9 mouse cellular contexts compared by ENCODE assay signal in the genomic region with DNA sequence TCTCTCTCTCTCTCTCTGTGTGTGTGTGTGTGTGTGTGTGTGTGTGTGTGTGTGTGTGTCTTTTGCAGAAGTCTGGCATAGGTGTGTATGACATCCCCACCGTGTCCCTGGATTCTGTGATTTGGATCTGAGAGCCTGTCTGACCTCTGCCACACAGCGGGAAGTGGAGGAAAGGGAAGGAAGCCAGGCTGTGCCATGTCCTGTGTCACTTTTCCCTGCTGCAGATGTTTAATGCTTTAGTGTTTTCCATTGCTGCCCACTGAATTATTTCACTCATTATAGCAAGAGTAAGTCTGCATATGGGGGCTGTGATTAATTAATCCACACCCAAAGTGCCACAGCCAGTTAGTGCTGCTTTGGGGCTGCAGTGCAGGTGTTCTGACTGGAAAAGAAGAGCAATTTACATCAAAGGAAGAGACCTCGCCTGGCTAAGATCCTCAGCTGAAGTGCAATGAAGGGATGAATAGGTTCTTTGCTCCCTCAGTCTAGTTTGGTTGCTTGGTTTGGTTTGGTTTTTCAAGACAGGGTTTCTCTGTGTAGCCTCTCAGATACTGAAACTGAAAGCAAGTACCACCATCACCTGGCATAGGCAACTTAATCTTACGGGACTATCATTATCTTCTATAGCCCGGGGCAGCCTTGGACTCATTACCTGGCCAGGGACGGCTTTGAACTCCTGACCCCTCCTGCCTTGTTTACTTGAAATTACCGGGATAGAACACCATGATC. TPM values are rescaled to one million over a fixed set of nuclear protein-coding genes. Genes with fewer than 3 reads are reported as not detected.
A peak's percentile ranks its signal among the peaks of the same experiment; 100 is the strongest.
DNase-seq lines count a peak whose midpoint lies in the region; ATAC-seq and TF ChIP-seq lines count a peak whose summit lies in the region.
"Had no signal": no experiment of that assay in that cellular context is flagged by ENCODE, and none has a peak within 500 bp of the region (broad histone marks: within the 10 kb centered on the region; RNA-seq: fewer than 3 reads in every experiment).

No protein-coding gene starts in this region.

- TF ChIP-seq POLR2A in cerebellum, adult 2 months (IDR thresholded peaks at IDR 0.05; ENCODE audit: borderline replicate concordance, insufficient read depth, low read length): no peak
- TF ChIP-seq POLR2A in thymus, adult 2 months (IDR thresholded peaks at IDR 0.05; ENCODE audit: control insufficient read depth, extremely low read depth, insufficient read depth, low read length, poor library complexity): no peak

- H3K36me3 ChIP-seq in thymus, adult 2 months (ENCODE audit: control insufficient read depth, insufficient read depth, low read length): no peaks in the 10 kb centered on the region
- no peaks in the 10 kb centered on the region for H3K36me3 ChIP-seq in limb, embryonic 15.5 days

- H3K9me3 ChIP-seq in limb, embryonic 15.5 days: no peaks in the 10 kb centered on the region
- H3K9me3 ChIP-seq: megakaryocyte, embryonic 14.5 days had no signal

- H3K27me3 ChIP-seq in cerebellum, adult 2 months (ENCODE audit: control insufficient read depth, insufficient read depth, low read length): no peaks in the 10 kb centered on the region
- H3K27me3 ChIP-seq in thymus, adult 2 months (ENCODE audit: control insufficient read depth, insufficient read depth, low read length): no peaks in the 10 kb centered on the region
- H3K27me3 ChIP-seq in limb, embryonic 15.5 days: peaks cover 5% of the 10 kb centered on the region; the same call in 1 of the 2 replicates

- no peak overlapping the region for H3K27ac ChIP-seq in cerebellum, adult 2 months (ENCODE audit: insufficient read depth, low read length)
- H3K27ac ChIP-seq in thymus, adult 2 months (ENCODE audit: control insufficient read depth, insufficient read depth, low read length): peak overlapping the region; percentile 31
- H3K27ac ChIP-seq in limb, embryonic 15.5 days: no peak overlapping the region; the same call in 1 of the 2 replicates

- DNase-seq in cerebellum, adult 2 months: no peak
- no peak for DNase-seq in cerebellum, adult 8-10 months
- peak; percentile 16 for DNase-seq in thymus, adult 2 months
- no peak for DNase-seq in thymus, postnatal 10 days (ENCODE audit: low spot score in 2 of 2)
- DNase-seq in thymus, postnatal 25 days: peak; percentile 30
- DNase-seq in layer of hippocampus, adult 11-12 months (ENCODE audit: low spot score): no peak
- no peak for DNase-seq in adrenal gland, postnatal 10 days

- peak overlapping the region; percentile 93 for H3K4me2 ChIP-seq in limb, embryonic 15.5 days

- no peak for ATAC-seq in limb, embryonic 15.5 days (ENCODE audit: insufficient number of reproducible peaks, low FRiP score, low TSS enrichment, low read depth)

- H3K4me3 ChIP-seq in cerebellum, adult 2 months (replicated peaks; ENCODE audit: insufficient read depth, low read depth, low read length): peak overlapping the region; percentile 22
- H3K4me3 ChIP-seq in thymus, adult 2 months (ENCODE audit: control insufficient read depth, insufficient read depth, low read length): no peak overlapping the region
- H3K4me3 ChIP-seq in limb, embryonic 15.5 days: peak overlapping the region; percentile 45

- no peak overlapping the region for H3K9ac ChIP-seq in limb, embryonic 15.5 days

- WGBS in cerebellum, adult 2 months: 87% methylated on average over 7 of the region's 7 CpGs
- 41% methylated on average over 7 of the region's 7 CpGs for WGBS in thymus, adult 2 months
- WGBS in limb, embryonic 15.5 days: 30% methylated on average over 7 of the region's 7 CpGs

- no peak for TF ChIP-seq CTCF in cerebellum, adult 2 months (IDR thresholded peaks at IDR 0.05; ENCODE audit: borderline replicate concordance, insufficient read depth, low read depth, low read length)
- no peak for TF ChIP-seq CTCF in thymus, adult 2 months (IDR thresholded peaks at IDR 0.05; ENCODE audit: borderline replicate concordance, control insufficient read depth, extremely low read depth, insufficient read depth, low read length, poor library complexity)

- peaks cover 4% of the 10 kb centered on the region; the same call in 1 of the 2 replicates for H3K4me1 ChIP-seq in cerebellum, adult 2 months (ENCODE audit: control insufficient read depth, insufficient read depth, low read length)
- peaks cover 32% of the 10 kb centered on the region for H3K4me1 ChIP-seq in thymus, adult 2 months (replicated peaks; ENCODE audit: control insufficient read depth, insufficient read depth, low read length)
- peaks cover 35% of the 10 kb centered on the region for H3K4me1 ChIP-seq in limb, embryonic 15.5 days

RNA-seq across cellular contexts. Expression of gene Kdm7a, which starts 51.2 kb away (rescaled TPM):
- polyA plus RNA-seq in cerebellum, adult 2 months (2012; rRNA removed): 15.4 and 16.0 TPM in 2 replicates
- polyA plus RNA-seq in thymus, adult 2 months (2012; rRNA removed): 3.5 and 3.7 TPM in 2 replicates
- polyA plus RNA-seq in limb, embryonic 15.5 days (2015; fragmentation: Nextera tagmentation; extraction: Ambion mirVana): 6.1 and 7.1 TPM in 2 replicates
- total RNA-seq in adrenal gland, postnatal 10 days (2021): 10 to 100 TPM; 16.7 to 17.1 TPM

Comparison
In these comparisons a context has a peak if more than half of its experiments do, and no peak if none do; other contexts are left out.
1. DNase-seq: peak in thymus, adult 2 months (single experiment) and thymus, postnatal 25 days (single experiment); none in cerebellum, adult 2 months (0 of 2), cerebellum, adult 8-10 months (single experiment), thymus, postnatal 10 days (0 of 2), layer of hippocampus, adult 11-12 months (single experiment) and adrenal gland, postnatal 10 days (single experiment).